ENCODE assay signal across 8 mouse cellular contexts in the genomic region with DNA sequence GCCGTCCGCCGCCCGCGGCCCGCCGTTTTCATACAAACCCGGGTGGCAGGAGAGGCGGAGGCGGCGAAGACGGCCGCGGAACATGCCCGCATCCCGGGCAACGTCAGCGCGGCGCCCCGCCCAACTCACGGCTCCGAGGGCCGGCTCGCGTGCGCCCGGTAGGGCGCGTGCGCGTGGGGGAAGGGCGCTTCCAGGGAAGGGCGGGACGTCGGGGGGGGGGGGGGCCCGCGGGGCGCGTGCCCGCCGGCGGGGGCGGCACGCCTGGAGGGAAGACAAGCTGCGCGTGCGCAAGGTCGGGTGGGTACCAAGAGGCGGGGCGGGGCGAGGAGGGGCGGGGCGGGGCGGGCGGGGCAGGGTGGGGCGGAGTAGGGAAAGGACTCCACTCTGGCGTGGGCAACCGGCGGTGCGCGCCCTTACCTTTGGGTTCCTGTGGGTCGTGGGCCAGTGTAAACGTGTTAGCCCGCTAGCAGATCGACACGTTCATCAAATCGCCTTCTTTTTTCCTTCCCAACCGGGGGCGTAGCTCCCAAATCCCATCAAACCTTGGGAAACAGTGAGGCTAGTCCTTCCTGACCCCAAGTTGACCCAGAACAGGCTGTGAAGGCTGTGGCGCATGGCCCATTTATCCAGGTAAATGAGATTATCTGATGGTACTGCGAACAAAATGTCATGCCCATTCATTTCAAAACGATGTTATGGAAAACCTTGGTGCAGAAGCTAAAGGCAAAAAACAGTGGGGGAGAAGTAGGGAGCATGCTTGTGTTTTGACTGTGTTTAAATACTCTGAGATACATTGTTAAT. TPM values are rescaled to one million over a fixed set of nuclear protein-coding genes. Genes with fewer than 3 reads are reported as not detected.
DNase-seq lines count a peak whose midpoint lies in the region; ATAC-seq and TF ChIP-seq lines count a peak whose summit lies in the region.

No protein-coding gene starts in this region.

- 0 out of 2 replicates have a peak overlapping the region, but pooled peaks have one; percentile 31 for H3K27ac ChIP-seq in forebrain, embryonic 11.5 days (ENCODE audit: low read depth, low read length)
- H3K27ac ChIP-seq in heart, embryonic 16.5 days (ENCODE audit: low read length): peak overlapping the region; percentile 50
- H3K27ac ChIP-seq in liver, embryonic 14.5 days: peak overlapping the region; percentile 71; the same call in 1 of the 2 replicates
- H3K27ac ChIP-seq in neural tube, embryonic 11.5 days (ENCODE audit: low read depth, low read length): peak overlapping the region; percentile 73
- H3K27ac ChIP-seq in stomach, embryonic 16.5 days (ENCODE audit: low read length): peak overlapping the region; percentile 66

- no peak for TF ChIP-seq CTCF in E14TG2a.4 (conservative IDR thresholded peaks at IDR 0.05; ENCODE audit: low read length)
- no peak for TF ChIP-seq CTCF in liver, embryonic 14.5 days (IDR thresholded peaks at IDR 0.05; ENCODE audit: low read depth)

- under 1% methylated on average over 42 of the region's 73 CpGs for WGBS in forebrain, embryonic 11.5 days
- WGBS in heart, embryonic 16.5 days: under 1% methylated on average over 51 of the region's 73 CpGs
- 1% methylated on average over 42 of the region's 73 CpGs for WGBS in liver, embryonic 14.5 days (ENCODE audit: insufficient replicate concordance)
- under 1% methylated on average over 21 of the region's 73 CpGs for WGBS in neural tube, embryonic 11.5 days
- under 1% methylated on average over 46 of the region's 73 CpGs for WGBS in stomach, embryonic 16.5 days

- H3K4me1 ChIP-seq in E14TG2a.4 (replicated peaks; ENCODE audit: low read depth, low read length): peaks cover 32% of the 10 kb centered on the region
- H3K4me1 ChIP-seq in forebrain, embryonic 11.5 days (replicated peaks; ENCODE audit: control insufficient read depth, insufficient read depth, low read length): peaks cover 4% of the 10 kb centered on the region; the same call in 1 of the 2 replicates
- H3K4me1 ChIP-seq in heart, embryonic 16.5 days (ENCODE audit: control insufficient read depth, insufficient read depth, low read length): peaks cover 17% of the 10 kb centered on the region
- H3K4me1 ChIP-seq in liver, embryonic 14.5 days (replicated peaks; ENCODE audit: control insufficient read depth in 2 of 2, insufficient read depth in 2 of 2, low read length in 1 of 2): peaks cover 14 to 21% of the 10 kb centered on the region in 2 experiments
- peaks cover 2% of the 10 kb centered on the region; the same call in 1 of the 2 replicates for H3K4me1 ChIP-seq in neural tube, embryonic 11.5 days (ENCODE audit: control insufficient read depth, insufficient read depth, low read length)
- H3K4me1 ChIP-seq in stomach, embryonic 16.5 days (ENCODE audit: control insufficient read depth, insufficient read depth, low read length): peaks cover 11% of the 10 kb centered on the region

- H3K4me3 ChIP-seq in E14TG2a.4 (replicated peaks; ENCODE audit: low read length): peak overlapping the region; percentile 89
- H3K4me3 ChIP-seq in forebrain, embryonic 11.5 days (ENCODE audit: low read depth, low read length): peak overlapping the region; percentile 83
- peak overlapping the region; percentile 85 for H3K4me3 ChIP-seq in heart, embryonic 16.5 days (ENCODE audit: low read length)
- peak overlapping the region; percentile 73 to 91 for H3K4me3 ChIP-seq in liver, embryonic 14.5 days (ENCODE audit: insufficient read depth in 1 of 2, low read depth in 2 of 2, low read length in 2 of 2)
- peak overlapping the region; percentile 86 for H3K4me3 ChIP-seq in neural tube, embryonic 11.5 days (ENCODE audit: low read depth, low read length)
- H3K4me3 ChIP-seq in stomach, embryonic 16.5 days (replicated peaks; ENCODE audit: low read length): peak overlapping the region; percentile 84

- no peaks in the 10 kb centered on the region for H3K36me3 ChIP-seq in E14TG2a.4 (ENCODE audit: insufficient read depth, low read length)
- H3K36me3 ChIP-seq in forebrain, embryonic 11.5 days (ENCODE audit: control insufficient read depth, insufficient read depth, low read length): no peaks in the 10 kb centered on the region
- no peaks in the 10 kb centered on the region for H3K36me3 ChIP-seq in heart, embryonic 16.5 days (ENCODE audit: control insufficient read depth, insufficient read depth)
- no peaks in the 10 kb centered on the region for H3K36me3 ChIP-seq in liver, embryonic 14.5 days (replicated peaks; ENCODE audit: control insufficient read depth, insufficient read depth, low read depth)
- H3K36me3 ChIP-seq in neural tube, embryonic 11.5 days (ENCODE audit: control insufficient read depth, insufficient read depth, low read length): no peaks in the 10 kb centered on the region
- no peaks in the 10 kb centered on the region for H3K36me3 ChIP-seq in stomach, embryonic 16.5 days (ENCODE audit: control insufficient read depth, insufficient read depth, low read length)

- no peak for TF ChIP-seq EP300 in liver, embryonic 14.5 days (IDR thresholded peaks at IDR 0.05; ENCODE audit: low read depth)

- peak; percentile 90 for ATAC-seq in forebrain, embryonic 11.5 days (replicated peaks; ENCODE audit: low FRiP score)
- peak; percentile 94 for ATAC-seq in heart, embryonic 16.5 days (replicated peaks; ENCODE audit: extremely low read depth, insufficient read depth, low FRiP score)
- ATAC-seq in liver, embryonic 14.5 days (ENCODE audit: insufficient read depth): peak; percentile 92
- peak; percentile 88 for ATAC-seq in neural tube, embryonic 11.5 days (ENCODE audit: insufficient read depth, low FRiP score, low TSS enrichment)
- ATAC-seq in stomach, embryonic 16.5 days (ENCODE audit: insufficient read depth, low FRiP score): peak; percentile 93

- peak overlapping the region; percentile 84 for H3K9ac ChIP-seq in forebrain, embryonic 11.5 days (ENCODE audit: low read length)
- peak overlapping the region; percentile 85 for H3K9ac ChIP-seq in heart, embryonic 16.5 days (ENCODE audit: low read length)
- H3K9ac ChIP-seq in liver, embryonic 14.5 days (replicated peaks): peak overlapping the region; percentile 76
- H3K9ac ChIP-seq in neural tube, embryonic 11.5 days (ENCODE audit: low read length): peak overlapping the region; percentile 73
- H3K9ac ChIP-seq in stomach, embryonic 16.5 days (ENCODE audit: low read length): peak overlapping the region; percentile 89

- DNase-seq in c-Kit-positive CD71-positive TER-119-negative erythroid progenitor cells, embryonic 14.5 days (ENCODE audit: low read depth): peak; percentile 58
- DNase-seq in forebrain, embryonic 11.5 days (ENCODE audit: low spot score): peak; percentile 97
- peak; percentile 91 to 94 for DNase-seq in kidney, postnatal 25 days
- peak; percentile 65 to 74 (median 66) for DNase-seq in liver, embryonic 14.5 days (ENCODE audit: low read depth in 3 of 3, low spot score in 3 of 3)
- peak; percentile 91 for DNase-seq in neural tube, embryonic 11.5 days (ENCODE audit: low spot score)

- H3K27me3 ChIP-seq in E14TG2a.4 (ENCODE audit: insufficient read depth, low read length): peaks cover 26% of the 10 kb centered on the region
- no peaks in the 10 kb centered on the region for H3K27me3 ChIP-seq in forebrain, embryonic 11.5 days (ENCODE audit: control insufficient read depth, insufficient read depth, low read length)
- H3K27me3 ChIP-seq in heart, embryonic 16.5 days (ENCODE audit: control insufficient read depth, insufficient read depth, low read length): no peaks in the 10 kb centered on the region
- H3K27me3 ChIP-seq in liver, embryonic 14.5 days (ENCODE audit: control insufficient read depth, insufficient read depth, low read length): no peaks in the 10 kb centered on the region
- H3K27me3 ChIP-seq in neural tube, embryonic 11.5 days (ENCODE audit: control insufficient read depth, insufficient read depth, low read length): no peaks in the 10 kb centered on the region
- H3K27me3 ChIP-seq in stomach, embryonic 16.5 days (ENCODE audit: control insufficient read depth, insufficient read depth, low read length): no peaks in the 10 kb centered on the region

- no peaks in the 10 kb centered on the region for H3K9me3 ChIP-seq in E14TG2a.4 (ENCODE audit: low read length)
- H3K9me3 ChIP-seq in forebrain, embryonic 11.5 days (ENCODE audit: control insufficient read depth, low read length): no peaks in the 10 kb centered on the region
- H3K9me3 ChIP-seq in heart, embryonic 16.5 days (replicated peaks; ENCODE audit: control insufficient read depth, low read length): no peaks in the 10 kb centered on the region
- no peaks in the 10 kb centered on the region for H3K9me3 ChIP-seq in liver, embryonic 14.5 days (ENCODE audit: control insufficient read depth, low read length)
- no peaks in the 10 kb centered on the region for H3K9me3 ChIP-seq in neural tube, embryonic 11.5 days (ENCODE audit: control insufficient read depth, low read length)
- no peaks in the 10 kb centered on the region for H3K9me3 ChIP-seq in stomach, embryonic 16.5 days (replicated peaks; ENCODE audit: control insufficient read depth, low read length)

- H3K4me2 ChIP-seq in forebrain, embryonic 11.5 days (ENCODE audit: low read depth, low read length, severe bottlenecking): peak overlapping the region; percentile 96
- peak overlapping the region; percentile 96 for H3K4me2 ChIP-seq in heart, embryonic 16.5 days (ENCODE audit: low read depth, low read length)
- peak overlapping the region; percentile 91 for H3K4me2 ChIP-seq in liver, embryonic 14.5 days (ENCODE audit: low read depth)
- H3K4me2 ChIP-seq in neural tube, embryonic 11.5 days (ENCODE audit: low read depth): peak overlapping the region; percentile 94
- H3K4me2 ChIP-seq in stomach, embryonic 16.5 days (ENCODE audit: low read depth, low read length): peak overlapping the region; percentile 87

RNA-seq across cellular contexts. Expression of gene Agtpbp1, which starts 27.6 kb away (rescaled TPM):
- polyA plus RNA-seq in forebrain, embryonic 11.5 days (2014; fragmentation: Nextera tagmentation; extraction: Ambion mirVana): 20.4 and 21.0 TPM in 2 replicates
- 12.1 and 12.5 TPM in 2 replicates for polyA plus RNA-seq in heart, embryonic 16.5 days (2015; fragmentation: Nextera tagmentation; extraction: Ambion mirVana)
- polyA plus RNA-seq in liver, embryonic 14.5 days (2012; rRNA removed): 4.8 and 5.3 TPM in 2 replicates
- polyA plus RNA-seq in liver, embryonic 14.5 days (2014; fragmentation: Nextera tagmentation; extraction: Ambion mirVana): 9.6 and 10.3 TPM in 2 replicates
- 24.6 and 33.5 TPM in 2 replicates for polyA plus RNA-seq in neural tube, embryonic 11.5 days (2014; fragmentation: Nextera tagmentation; extraction: Ambion mirVana)
- 17.4 and 18.1 TPM in 2 replicates for polyA plus RNA-seq in stomach, embryonic 16.5 days (2015; fragmentation: Nextera tagmentation; extraction: Ambion mirVana)

RNA-seq across cellular contexts. Expression of gene Naa35, which starts 27.7 kb away (rescaled TPM):
- polyA plus RNA-seq in forebrain, embryonic 11.5 days (2014; fragmentation: Nextera tagmentation; extraction: Ambion mirVana): 102 TPM in 2 replicates
- 77.0 and 84.4 TPM in 2 replicates for polyA plus RNA-seq in heart, embryonic 16.5 days (2015; fragmentation: Nextera tagmentation; extraction: Ambion mirVana)
- 12.0 and 12.6 TPM in 2 replicates for polyA plus RNA-seq in liver, embryonic 14.5 days (2012; rRNA removed)
- polyA plus RNA-seq in liver, embryonic 14.5 days (2014; fragmentation: Nextera tagmentation; extraction: Ambion mirVana): 23.2 and 27.1 TPM in 2 replicates
- 115 and 118 TPM in 2 replicates for polyA plus RNA-seq in neural tube, embryonic 11.5 days (2014; fragmentation: Nextera tagmentation; extraction: Ambion mirVana)
- 73.0 and 87.5 TPM in 2 replicates for polyA plus RNA-seq in stomach, embryonic 16.5 days (2015; fragmentation: Nextera tagmentation; extraction: Ambion mirVana)

Comparison
In these comparisons a context has a peak if more than half of its experiments do, and no peak if none do; other contexts are left out.
1. Peak in every context shown above with its lines: DNase-seq, ATAC-seq, H3K4me3 ChIP-seq and H3K27ac ChIP-seq.